ENCODE assay signal across 8 mouse cellular contexts in genomic region chr4:137897298-137897612, GRCm38 (mm10). TPM values are rescaled to one million over a fixed set of nuclear protein-coding genes. Genes with fewer than 3 reads are reported as not detected.
A peak's percentile ranks its signal among the peaks of the same experiment; 100 is the strongest.
DNase-seq lines count a peak whose midpoint lies in the region; ATAC-seq lines count a peak whose summit lies in the region.

No protein-coding gene starts in this region.

- H3K9ac ChIP-seq in hindbrain, embryonic 15.5 days = no peak overlapping the region
- H3K9ac ChIP-seq in midbrain, embryonic 13.5 days (replicated peaks) = peak overlapping the region; percentile 32; the same call in 1 of the 2 replicates

- peak overlapping the region; percentile 72 for H3K27ac ChIP-seq in hindbrain, embryonic 15.5 days (replicated peaks)
- peak overlapping the region; percentile 77 for H3K27ac ChIP-seq in midbrain, embryonic 13.5 days

- H3K4me1 ChIP-seq in hindbrain, embryonic 15.5 days (replicated peaks) = peaks cover 52% of the 10 kb centered on the region
- H3K4me1 ChIP-seq in midbrain, embryonic 13.5 days (replicated peaks) = peaks cover 50% of the 10 kb centered on the region

- H3K4me2 ChIP-seq in hindbrain, embryonic 15.5 days = 0 out of 2 replicates have a peak overlapping the region, but pooled peaks have one; percentile 3
- no peak overlapping the region; the same call in 1 of the 2 replicates for H3K4me2 ChIP-seq in midbrain, embryonic 13.5 days (replicated peaks)

- DNase-seq in adrenal gland, adult 2 months = peak; percentile 88
- DNase-seq in cerebellum, postnatal 36 days = peak; percentile 48 to 52
- peak; percentile 75 for DNase-seq in gastrocnemius, postnatal 10 days
- peak; percentile 32 to 63 for DNase-seq in left cerebral cortex, adult 9 months (ENCODE audit: low spot score in 2 of 2)
- peak; percentile 92 for DNase-seq in testis, postnatal 10 days (ENCODE audit: low spot score)

- no peaks in the 10 kb centered on the region for H3K36me3 ChIP-seq in hindbrain, embryonic 15.5 days
- H3K36me3 ChIP-seq in midbrain, embryonic 13.5 days = no peaks in the 10 kb centered on the region

- 12% methylated on average over 8 of the region's 8 CpGs for WGBS in hindbrain, embryonic 15.5 days
- WGBS in midbrain, embryonic 13.5 days = 9% methylated on average over 8 of the region's 8 CpGs

- ATAC-seq in hindbrain, embryonic 15.5 days (ENCODE audit: low FRiP score, low read depth) = peak; percentile 65
- ATAC-seq in midbrain, embryonic 13.5 days = peak; percentile 41
- ATAC-seq in activated CD4-positive, CD25-positive, alpha-beta regulatory T cell, adult 4 months = no peak

- no peak overlapping the region for H3K4me3 ChIP-seq in hindbrain, embryonic 15.5 days
- H3K4me3 ChIP-seq in midbrain, embryonic 13.5 days (replicated peaks) = no peak overlapping the region

- H3K27me3 ChIP-seq in hindbrain, embryonic 15.5 days = no peaks in the 10 kb centered on the region
- H3K27me3 ChIP-seq in midbrain, embryonic 13.5 days = peaks cover 9% of the 10 kb centered on the region; the same call in 1 of the 2 replicates

- no peaks in the 10 kb centered on the region for H3K9me3 ChIP-seq in hindbrain, embryonic 15.5 days
- H3K9me3 ChIP-seq in midbrain, embryonic 13.5 days = no peaks in the 10 kb centered on the region

RNA-seq across cellular contexts. Expression of gene Ece1, which starts 35.2 kb away (rescaled TPM):
- 100 to 1,000 TPM; 228 to 424 TPM for total RNA-seq in adrenal gland, adult 2 months (2021)
- polyA plus RNA-seq in adrenal gland, adult 2 months (2012; rRNA removed) = 50.0 and 414 TPM in 2 replicates
- 10 to 100 TPM; 51.8 to 53.6 TPM for total RNA-seq in gastrocnemius, postnatal 10 days (2021)
- polyA plus RNA-seq in hindbrain, embryonic 15.5 days (2015; fragmentation: Nextera tagmentation; extraction: Ambion mirVana) = 18.7 and 24.8 TPM in 2 replicates
- 12.7 and 19.4 TPM in 2 replicates for polyA plus RNA-seq in midbrain, embryonic 13.5 days (2015; fragmentation: Nextera tagmentation; extraction: Ambion mirVana)
- 10 to 100 TPM; 17.2 to 18.6 TPM for polyA plus RNA-seq in activated CD4-positive, CD25-positive, alpha-beta regulatory T cell, adult 4 months (2017; shearing (Covaris generic))
